Comparison of ENCODE assay signal across 8 mouse cellular contexts in genomic region chr9:110653655-110654461, GRCm38 (mm10). TPM values are rescaled to one million over a fixed set of nuclear protein-coding genes. Genes with fewer than 3 reads are reported as not detected.
DNase-seq lines count a peak whose midpoint lies in the region; ATAC-seq lines count a peak whose summit lies in the region.

TSS of gene Nbeal2 (minus strand) at chr9:110654161.

- intact Hi-C loops in left cerebral cortex, postnatal 25 days (cut with DNase I): no loop called here

- peak; percentile 88 for ATAC-seq in intestine, embryonic 16.5 days

- H3K4me3 ChIP-seq in intestine, embryonic 16.5 days (ENCODE audit: low read length): peak within 1 kb of the TSS; percentile 77

- H3K27ac ChIP-seq in intestine, embryonic 16.5 days (ENCODE audit: low read length): peak within 1 kb of the TSS; percentile 77

- WGBS in intestine, embryonic 16.5 days: under 1% methylated on average over 73 of the region's 75 CpGs

- 0 out of 2 replicates have a peak, but pooled peaks cover 7% of the 10 kb centered on the region for H3K27me3 ChIP-seq in intestine, embryonic 16.5 days (replicated peaks; ENCODE audit: control insufficient read depth, insufficient read depth, low read length)

- DNase-seq in adrenal gland, adult 2 months: peak; percentile 98
- DNase-seq in embryo, embryonic 9.5 days (ENCODE audit: extremely low spot score): peak; percentile 95
- peak; percentile 82 to 88 for DNase-seq in gastrocnemius, postnatal 4 days (ENCODE audit: low spot score in 2 of 2)
- peak; percentile 80 to 83 for DNase-seq in left cerebral cortex, postnatal 25 days (ENCODE audit: low spot score in 2 of 2)
- DNase-seq in mesoderm, embryonic 11.5 days (ENCODE audit: low read depth, low spot score): peak; percentile 90
- peak; percentile 75 for DNase-seq in right cerebral cortex, postnatal 25 days
- DNase-seq in urinary bladder, postnatal 4 days (ENCODE audit: low spot score in 2 of 2): peak; percentile 89 to 91

- no peaks in the 10 kb centered on the region for H3K36me3 ChIP-seq in intestine, embryonic 16.5 days (ENCODE audit: control insufficient read depth, insufficient read depth, low read length)

- H3K4me2 ChIP-seq in intestine, embryonic 16.5 days (ENCODE audit: low read depth, low read length): peak within 1 kb of the TSS; percentile 95

- peak within 1 kb of the TSS; percentile 80 for H3K9ac ChIP-seq in intestine, embryonic 16.5 days (ENCODE audit: low read depth, low read length)

- H3K9me3 ChIP-seq in intestine, embryonic 16.5 days (ENCODE audit: control insufficient read depth, low read length): no peaks in the 10 kb centered on the region

- peaks cover 37% of the 10 kb centered on the region for H3K4me1 ChIP-seq in intestine, embryonic 16.5 days (ENCODE audit: control insufficient read depth, insufficient read depth, low read length)

RNA-seq across cellular contexts. Expression of gene Nbeal2, which starts in this region (rescaled TPM):
- 1 to 10 TPM; 5.5 to 7.1 TPM for total RNA-seq in adrenal gland, adult 2 months (2021)
- 22.5 and 30.8 TPM in 2 replicates for polyA plus RNA-seq in adrenal gland, adult 2 months (2012; rRNA removed)
- 1 to 10 TPM; 3.1 to 3.4 TPM for total RNA-seq in gastrocnemius, postnatal 4 days (2021)
- polyA plus RNA-seq in intestine, embryonic 16.5 days (2015; fragmentation: Nextera tagmentation; extraction: Ambion mirVana): 4.0 and 4.2 TPM in 2 replicates
- 10 to 100 TPM in 1 of 2 experiments, 1 to 10 TPM in 1; 9.3 to 14.4 TPM for total RNA-seq in left cerebral cortex, postnatal 25 days (2021)

Comparison
In these comparisons a context has a peak if more than half of its experiments do, and no peak if none do; other contexts are left out.
1. Peak in every context shown above with its lines: DNase-seq, ATAC-seq, H3K4me3 ChIP-seq and H3K27ac ChIP-seq.